Mouse (Mus musculus) forebrain, postnatal 0 days (tissue): ENCODE results near the gene BC005537. TPM values are rescaled to one million over a fixed set of nuclear protein-coding genes. Genes with fewer than 3 reads are reported as not detected.
A peak's percentile ranks its signal among the peaks of the same experiment; 100 is the strongest.

ENCODE experiments used
- ATAC-seq: fragments of 200-750 bp; cut with Nextera tagmentation; 2 replicates; pipeline ENCODE4 v1.8.0; 2017; ENCODE audit warnings: mild to moderate bottlenecking, moderate library complexity
- DNase-seq: peaks from one replicate; pipeline ENCODE4 v3.0.0-alpha.2; 2015
- H3K27ac ChIP-seq: fragments of 300-500 bp; sonication (generic); 2 replicates; pipeline ENCODE4 v1.5.1; 2014; ENCODE audit warnings: low read depth, mild to moderate bottlenecking, antibody characterized with exemption, low read length, moderate library complexity, mixed read lengths
- H3K27me3 ChIP-seq: fragments of 300-500 bp; sonication (generic); 2 replicates; pipeline ENCODE4 v1.6.1; 2014; ENCODE audit warnings: mild to moderate bottlenecking, low read length, mixed read lengths; ENCODE audit not compliant: insufficient read depth
- H3K36me3 ChIP-seq: fragments of 300-500 bp; sonication (generic); 2 replicates; pipeline ENCODE4 v1.6.1; 2014; ENCODE audit warnings: mild to moderate bottlenecking, moderate library complexity; ENCODE audit not compliant: insufficient read depth
- H3K4me1 ChIP-seq: fragments of 300-500 bp; sonication (generic); 2 replicates; pipeline ENCODE4 v1.6.1; 2014; ENCODE audit warnings: antibody characterized with exemption; ENCODE audit not compliant: insufficient read depth
- H3K4me2 ChIP-seq: fragments of 300-500 bp; sonication (generic); 2 replicates; pipeline ENCODE4 v1.6.1; 2014; ENCODE audit warnings: low read depth, mild to moderate bottlenecking, moderate library complexity
- H3K4me3 ChIP-seq: fragments of 300-500 bp; sonication (generic); 2 replicates; pipeline ENCODE4 v1.5.1; 2014; ENCODE audit warnings: low read depth, low read length, mixed read lengths
- H3K9ac ChIP-seq: fragments of 300-500 bp; sonication (generic); 2 replicates; pipeline ENCODE4 v1.6.1; 2014; ENCODE audit warnings: mild to moderate bottlenecking
- H3K9me3 ChIP-seq: fragments of 300-500 bp; sonication (generic); 2 replicates; pipeline ENCODE4 v1.6.1; 2016; ENCODE audit warnings: low read length
- CTCF ChIP-seq: sonication (generic); IDR thresholded peaks from 2 replicates; pipeline ENCODE4 v1.5.1; 2016; ENCODE audit warnings: antibody characterized with exemption, control low read depth, low read depth
- WGBS: fragments of 180-500 bp; shearing (Covaris S2); extraction: QIAGEN DNeasy Blood & Tissue Kit; methylation state at CpG from one replicate; pipeline ENCODE4 v1.1.7; 2014; 5-methylcytosine and 5-hydroxymethylcytosine counted together
- polyA plus RNA-seq: library from polyadenylated mRNA; unstranded; fragments of >200 nt; fragmentation: Nextera tagmentation; extraction: Ambion mirVana; gene quantifications from 2 replicates; pipeline ENCODE4 v1.2.1, GENCODE M21; 2015
- total RNA-seq: library from RNA; depleted of rRNA; stranded (reverse); fragments of >200 nt; gene quantifications from 2 replicates; pipeline ENCODE4 v1.2.3, GENCODE M21; 2014; rRNA removed

BC005537 gene
- total RNA-seq (64.2 and 68.4 TPM in 2 replicates), polyA plus RNA-seq (16.1 and 16.9 TPM in 2 replicates)

DNA sequence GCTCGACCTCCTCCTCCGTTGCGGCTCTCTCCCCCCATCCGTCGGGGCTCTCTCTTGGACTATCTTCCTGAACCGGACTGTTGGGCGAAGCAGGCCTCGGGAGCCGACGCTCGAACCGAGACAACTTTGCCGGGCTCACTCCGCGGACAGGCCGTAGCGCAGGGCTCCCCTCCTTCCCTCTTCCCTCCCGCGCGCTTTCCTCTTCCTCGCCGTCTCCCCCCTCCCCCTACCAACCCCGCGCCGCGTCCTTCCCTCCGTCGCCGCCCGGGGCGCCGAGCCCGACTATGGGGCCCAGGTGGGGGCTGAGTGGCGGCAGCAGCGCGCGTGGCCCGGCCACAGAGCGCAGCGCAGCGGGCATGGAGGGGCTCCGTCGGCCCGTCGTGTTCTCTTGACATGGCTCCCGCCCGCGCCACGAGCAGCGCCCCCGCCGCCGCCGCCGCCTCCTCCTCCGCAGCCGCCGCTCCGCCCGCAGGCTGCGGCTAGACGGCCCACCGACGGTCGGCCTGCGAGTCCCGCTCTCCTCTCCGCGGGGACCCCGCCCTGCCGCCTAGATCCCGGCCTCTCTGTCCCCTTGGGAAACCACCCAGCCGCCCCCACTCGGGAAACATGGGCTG is at the start of gene BC005537:
Gene BC005537 (plus strand): TSS at position 350 of the 614 bp plus-strand sequence.
- Histone ChIP-seq H3K4me3 (peak within 1 kb of the TSS; percentile 68), H3K36me3 (0 out of 2 replicates have a peak, but pooled peaks cover 3% of the 10 kb centered on the region), H3K27ac (peak within 1 kb of the TSS; percentile 98), H3K27me3 (no peaks in the 10 kb centered on the region), H3K4me2 (peak within 1 kb of the TSS; percentile 68), H3K9ac (peak within 1 kb of the TSS; percentile 87), H3K9me3 (no peaks in the 10 kb centered on the region), H3K4me1 (peaks cover 13% of the 10 kb centered on the region)
- 4% methylated on average over 72 of the region's 74 CpGs for WGBS
- DNase-seq (peak; percentile 73), ATAC-seq (peak; percentile 72)
- TF ChIP-seq CTCF = peak; percentile 58

DNA sequence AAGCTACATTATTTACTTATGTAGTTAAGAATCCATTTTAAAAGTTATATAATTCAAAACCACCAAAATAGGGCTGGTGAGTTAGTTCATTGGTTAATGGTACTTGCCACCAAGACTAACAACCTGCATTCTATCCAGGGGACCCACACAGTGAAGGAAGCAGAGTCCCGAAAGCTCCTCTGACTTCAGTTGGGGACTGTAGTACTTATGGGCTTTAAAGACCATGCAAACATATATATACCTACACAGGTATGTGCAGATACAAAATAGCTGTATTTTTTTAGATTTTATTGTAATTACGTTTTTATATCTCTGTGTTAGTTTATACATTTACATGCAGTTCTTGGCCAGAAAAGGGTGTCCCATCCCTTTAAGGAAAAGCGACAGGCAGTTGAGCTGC is 44.7 kb upstream of the BC005537 start:
- Histone ChIP-seq H3K4me1 (no peaks in the 10 kb centered on the region; the same call in 1 of the 2 replicates), H3K4me3 (no peak overlapping the region), H3K9ac (no peak overlapping the region), H3K27me3 (no peaks in the 10 kb centered on the region), H3K36me3 (no peaks in the 10 kb centered on the region), H3K4me2 (no peak overlapping the region), H3K9me3 (no peaks in the 10 kb centered on the region), H3K27ac (no peak overlapping the region)
- 99% methylated on average over 3 of the region's 3 CpGs for WGBS
- ATAC-seq = no peak
- DNase-seq = no peak
- no peak for TF ChIP-seq CTCF

DNA sequence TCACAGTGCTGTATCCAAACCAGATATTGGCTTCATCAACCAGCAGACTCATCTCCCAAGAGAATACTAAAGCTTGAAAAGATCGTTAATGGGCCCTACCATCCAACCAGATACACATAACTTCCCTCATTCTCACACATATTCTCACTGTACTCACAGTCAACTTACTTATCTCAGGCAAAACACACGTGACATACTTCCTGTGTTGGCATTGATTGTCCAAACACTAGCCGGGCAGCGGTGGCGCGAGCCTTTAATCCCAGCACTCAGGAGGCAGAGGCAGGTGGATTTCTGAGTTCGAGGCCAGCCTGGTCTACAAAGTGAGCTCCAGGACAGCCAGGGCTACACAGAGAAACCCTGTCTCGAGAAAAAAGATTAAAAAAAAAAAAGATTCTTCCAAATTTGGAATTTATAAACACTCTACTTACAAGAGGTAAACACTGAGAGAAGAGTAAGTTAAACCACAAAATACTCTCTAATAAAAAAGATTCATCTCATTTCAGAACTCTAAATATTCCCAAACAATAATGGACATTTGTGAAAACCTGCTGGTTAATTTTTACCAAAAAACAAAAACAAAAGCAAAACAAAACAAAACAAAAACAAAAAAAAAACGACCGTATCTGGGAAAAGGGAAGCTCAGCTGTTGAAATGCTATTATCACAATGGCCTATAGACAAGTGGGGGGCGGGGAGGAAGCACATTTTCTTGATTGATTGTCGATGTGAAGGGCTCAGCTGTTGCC is 43.5 kb upstream of the BC005537 start:
- DNase-seq = no peak
- Histone ChIP-seq H3K4me3 (no peak overlapping the region), H3K4me1 (no peaks in the 10 kb centered on the region; the same call in 1 of the 2 replicates), H3K36me3 (no peaks in the 10 kb centered on the region), H3K9ac (no peak overlapping the region), H3K27me3 (no peaks in the 10 kb centered on the region), H3K27ac (no peak overlapping the region), H3K4me2 (no peak overlapping the region), H3K9me3 (no peaks in the 10 kb centered on the region)
- 91% methylated on average over 12 of the region's 12 CpGs for WGBS
- no peak for TF ChIP-seq CTCF
- no peak for ATAC-seq

DNA sequence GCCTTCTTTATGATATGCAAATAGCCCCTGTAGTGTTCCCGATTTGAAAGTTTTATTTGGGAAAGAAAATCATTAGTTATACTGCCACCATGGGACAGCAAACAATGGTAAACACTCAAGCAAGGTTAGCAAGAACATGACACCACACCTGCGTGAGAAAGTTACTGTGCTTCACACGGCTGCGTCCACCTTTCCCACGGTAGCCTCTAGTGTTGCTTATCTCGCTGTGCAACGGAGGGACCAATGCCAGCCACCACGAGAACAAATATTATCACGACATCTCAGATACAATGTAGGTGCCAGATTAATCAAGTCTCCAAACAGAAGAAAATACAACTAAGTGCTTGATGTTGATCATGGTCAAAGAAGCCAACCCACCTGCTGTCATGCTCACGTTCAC is 42.0 kb upstream of the BC005537 start:
- Histone ChIP-seq H3K4me1 (no peaks in the 10 kb centered on the region; the same call in 1 of the 2 replicates), H3K27ac (no peak overlapping the region), H3K36me3 (no peaks in the 10 kb centered on the region), H3K27me3 (no peaks in the 10 kb centered on the region), H3K4me3 (no peak overlapping the region), H3K9ac (no peak overlapping the region), H3K9me3 (no peaks in the 10 kb centered on the region), H3K4me2 (no peak overlapping the region)
- 89% methylated on average over 10 of the region's 10 CpGs for WGBS
- DNase-seq (no peak), ATAC-seq (no peak)
- no peak for TF ChIP-seq CTCF

DNA sequence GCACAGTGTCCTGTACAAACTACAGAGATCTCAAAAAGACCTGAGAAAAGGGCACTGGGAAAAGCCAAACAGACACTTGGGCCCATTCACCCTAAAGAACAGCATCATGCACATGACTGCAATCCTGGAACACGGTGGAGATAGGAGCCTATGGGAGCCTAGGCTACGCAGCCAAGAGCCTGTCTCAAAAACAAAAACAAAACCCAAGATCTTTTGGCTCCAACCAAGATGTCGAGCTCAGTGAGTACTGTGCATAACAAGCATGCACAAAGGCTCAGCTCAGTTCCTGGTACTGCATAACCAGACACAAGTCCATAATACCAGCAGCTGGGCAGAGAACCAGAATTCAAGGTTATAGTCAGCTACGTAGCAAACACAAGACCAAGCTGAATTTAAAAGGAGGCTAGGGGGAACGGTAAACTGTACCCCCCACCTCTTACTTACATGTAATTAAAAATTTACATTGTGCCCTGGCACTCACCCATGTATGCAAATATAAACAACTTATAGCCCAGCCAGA is 41.0 kb upstream of the BC005537 start:
- TF ChIP-seq CTCF = no peak
- H3K4me3 ChIP-seq = no peak overlapping the region
- ATAC-seq = no peak

DNA sequence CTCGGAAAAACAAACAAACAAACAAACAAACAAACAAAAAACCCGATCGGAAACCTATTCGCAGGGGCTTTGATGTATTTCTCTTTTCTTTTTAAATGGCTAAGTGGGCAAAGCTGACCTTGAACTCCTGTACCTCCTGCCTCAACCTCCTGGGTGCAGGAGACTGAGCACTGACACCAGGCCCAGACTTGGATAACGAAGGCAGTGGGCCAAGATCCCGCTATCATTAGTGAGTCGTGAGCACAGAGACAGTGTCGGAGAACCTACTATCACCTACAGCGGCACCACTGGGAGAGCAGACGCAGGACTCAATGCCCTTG is 40.4 kb upstream of the BC005537 start:
- no peak overlapping the region for H3K27ac ChIP-seq
- DNase-seq = no peak

More for the DNA sequence above, 41.0 kb upstream of the BC005537 start:
- no peaks in the 10 kb centered on the region for H3K36me3 ChIP-seq
- H3K4me2 ChIP-seq = peak overlapping the region; percentile 51; the same call in 1 of the 2 replicates
- H3K9me3 ChIP-seq = no peaks in the 10 kb centered on the region
- H3K27ac ChIP-seq = no peak overlapping the region
- H3K4me1 ChIP-seq = no peaks in the 10 kb centered on the region; the same call in 1 of the 2 replicates
- no peaks in the 10 kb centered on the region for H3K27me3 ChIP-seq
- H3K9ac ChIP-seq = no peak overlapping the region
- WGBS = 37% methylated on average over 5 of the region's 5 CpGs
- DNase-seq = no peak

More for the DNA sequence above, 40.4 kb upstream of the BC005537 start:
- peak overlapping the region; percentile 51 for H3K4me2 ChIP-seq
- no peaks in the 10 kb centered on the region for H3K9me3 ChIP-seq
- 10% methylated on average over 10 of the region's 10 CpGs for WGBS
- H3K36me3 ChIP-seq = no peaks in the 10 kb centered on the region
- 0 out of 2 replicates have a peak, but pooled peaks have one; percentile 3 for TF ChIP-seq CTCF
- H3K27me3 ChIP-seq = no peaks in the 10 kb centered on the region
- no peak for ATAC-seq
- H3K4me1 ChIP-seq = no peaks in the 10 kb centered on the region; the same call in 1 of the 2 replicates
- H3K9ac ChIP-seq = peak overlapping the region; percentile 18
- H3K4me3 ChIP-seq = peak overlapping the region; percentile 60
